Mouse (Mus musculus): ENCODE measurements around the gene Eef1akmt3. TPM values are rescaled to one million over a fixed set of nuclear protein-coding genes. Genes with fewer than 3 reads are reported as not detected.

Eef1akmt3 gene
- polyA plus RNA-seq, 1 experiment from 2014 or later, result 0.34 TPM

GRCm38 (mm10) chr10:127003334-127003733 lies 38.0 kb downstream of the Eef1akmt3 start:
- Histone ChIP-seq H3K4me3 (no peak overlapping the region), H3K36me3 (peaks cover 18% of the 10 kb centered on the region), H3K9me3 (replicated peaks) (no peaks in the 10 kb centered on the region), H3K27me3 (0 out of 2 replicates have a peak, but pooled peaks cover 3% of the 10 kb centered on the region), H3K4me2 (replicated peaks) (no peak overlapping the region), H3K27ac (no peak overlapping the region), H3K4me1 (no peaks in the 10 kb centered on the region), H3K9ac (no peak overlapping the region)
- ATAC-seq (ENCODE audit: low FRiP score), result no peak
- 87% methylated on average over 8 of the region's 8 CpGs for WGBS

GRCm38 (mm10) chr10:127002765-127003164 lies 38.5 kb downstream of the Eef1akmt3 start:
- no peaks in the 10 kb centered on the region for H3K4me1 ChIP-seq
- no peak overlapping the region for H3K4me3 ChIP-seq
- no peak overlapping the region for H3K27ac ChIP-seq
- 93% methylated on average over 5 of the region's 5 CpGs for WGBS
- 0 out of 2 replicates have a peak, but pooled peaks cover 3% of the 10 kb centered on the region for H3K27me3 ChIP-seq
- H3K9ac ChIP-seq, result no peak overlapping the region
- H3K4me2 ChIP-seq (replicated peaks), result no peak overlapping the region
- ATAC-seq (ENCODE audit: low FRiP score), result no peak
- H3K9me3 ChIP-seq (replicated peaks), result no peaks in the 10 kb centered on the region
- peaks cover 23% of the 10 kb centered on the region for H3K36me3 ChIP-seq

- Histone ChIP-seq H3K4me3 (no peak overlapping the region), H3K9ac (no peak overlapping the region), H3K27me3 (0 out of 2 replicates have a peak, but pooled peaks cover 3% of the 10 kb centered on the region), H3K9me3 (replicated peaks) (no peaks in the 10 kb centered on the region), H3K4me2 (replicated peaks) (no peak overlapping the region), H3K4me1 (no peaks in the 10 kb centered on the region), H3K27ac (no peak overlapping the region), H3K36me3 (peaks cover 30% of the 10 kb centered on the region)
- 71% methylated on average over 1 of the region's 1 CpGs for WGBS
- ATAC-seq (ENCODE audit: low FRiP score), result no peak
These were observed 39.3 kb downstream of the Eef1akmt3 start for GRCm38 (mm10) chr10:127002056-127002455.

DNA sequence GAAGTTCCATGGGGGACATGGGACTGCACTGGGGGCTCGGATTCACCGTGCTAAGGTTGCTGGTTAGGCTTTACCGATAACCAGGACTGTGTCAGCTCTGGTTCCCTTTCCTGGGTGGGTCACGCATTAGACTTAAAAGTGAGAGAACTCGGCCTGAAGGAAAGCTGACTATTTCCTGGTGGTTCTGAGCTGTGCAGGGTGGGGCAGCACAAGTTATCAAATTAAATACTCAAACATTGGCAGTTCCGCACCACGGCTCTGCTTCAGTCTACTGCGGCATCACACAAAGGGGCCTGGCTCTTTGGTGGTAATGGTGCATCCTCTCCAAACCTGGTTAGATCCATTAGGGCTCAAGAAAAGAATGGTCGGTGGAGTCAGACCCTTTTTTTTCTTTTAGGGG lies 40.0 kb downstream of the Eef1akmt3 start:
- H3K9ac ChIP-seq, result no peak overlapping the region
- ATAC-seq (ENCODE audit: low FRiP score), result no peak
- 0 out of 2 replicates have a peak, but pooled peaks cover 3% of the 10 kb centered on the region for H3K27me3 ChIP-seq
- H3K4me2 ChIP-seq (replicated peaks), result no peak overlapping the region
- no peaks in the 10 kb centered on the region for H3K4me1 ChIP-seq
- peaks cover 30% of the 10 kb centered on the region for H3K36me3 ChIP-seq
- WGBS, result 89% methylated on average over 9 of the region's 9 CpGs
- H3K9me3 ChIP-seq (replicated peaks), result no peaks in the 10 kb centered on the region
- no peak overlapping the region for H3K27ac ChIP-seq
- H3K4me3 ChIP-seq, result no peak overlapping the region

- no peak within 1 kb of the TSS for H3K27ac ChIP-seq
- H3K9ac ChIP-seq, result no peak within 1 kb of the TSS
- no peak for ATAC-seq (ENCODE audit: low FRiP score)
- H3K4me2 ChIP-seq (replicated peaks), result no peak within 1 kb of the TSS
- no peak within 1 kb of the TSS for H3K4me3 ChIP-seq
- no peaks in the 10 kb centered on the region for H3K4me1 ChIP-seq
- WGBS, result 91% methylated on average over 5 of the region's 5 CpGs
- H3K9me3 ChIP-seq (replicated peaks), result no peaks in the 10 kb centered on the region
- 0 out of 2 replicates have a peak, but pooled peaks cover 3% of the 10 kb centered on the region for H3K27me3 ChIP-seq
- H3K36me3 ChIP-seq, result peaks cover 38% of the 10 kb centered on the region
These were observed 40.8 kb downstream of the Eef1akmt3 start, which contains the start of gene Avil for GRCm38 (mm10) chr10:127000529-127000928. Avil (plus strand) TSS chr10:127000709.

DNA sequence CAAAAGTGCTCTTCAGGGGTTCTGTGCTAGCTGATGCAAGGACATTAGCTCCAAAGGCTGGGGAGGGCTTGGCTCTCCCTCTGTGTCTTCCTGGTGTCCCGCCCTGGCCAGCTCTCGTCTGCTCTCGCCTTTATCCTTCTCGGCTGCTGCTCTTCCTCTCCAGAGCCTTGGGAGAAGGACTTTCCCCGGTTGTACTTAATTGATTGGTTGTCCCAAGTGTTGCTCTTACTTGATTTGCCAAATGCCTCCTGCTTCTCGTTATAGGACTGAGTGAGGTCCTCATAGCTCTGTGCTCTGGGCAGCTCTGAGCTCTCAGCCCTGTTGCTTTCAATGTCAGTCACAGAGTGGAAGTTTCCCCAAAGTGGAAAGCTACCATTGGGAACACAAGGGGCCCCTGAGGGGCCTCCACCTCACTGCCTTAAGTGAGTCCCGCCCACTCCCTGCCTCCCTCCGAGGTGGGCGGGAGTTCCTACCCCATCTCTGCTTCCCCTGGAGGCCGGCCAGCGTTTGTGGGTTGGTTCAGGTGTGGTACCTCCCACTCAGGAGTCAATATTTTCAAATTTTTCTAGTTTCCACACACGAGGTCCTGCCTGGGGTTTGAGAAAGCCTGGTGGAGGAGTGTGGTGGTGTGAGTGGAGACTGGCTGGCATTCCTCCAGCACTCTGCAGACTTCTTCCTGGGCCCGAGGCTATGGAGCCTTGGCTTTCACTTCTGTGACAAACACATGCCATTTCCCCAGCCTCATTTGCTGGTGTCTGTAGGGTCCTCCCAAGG lies 43.8 kb downstream of the Eef1akmt3 start:
- H3K9ac ChIP-seq, result no peak overlapping the region
- H3K36me3 ChIP-seq, result peaks cover 68% of the 10 kb centered on the region
- H3K9me3 ChIP-seq (replicated peaks), result no peaks in the 10 kb centered on the region
- no peaks in the 10 kb centered on the region for H3K27me3 ChIP-seq
- H3K4me1 ChIP-seq, result no peaks in the 10 kb centered on the region
- no peak for ATAC-seq (ENCODE audit: low FRiP score)
- no peak overlapping the region for H3K4me3 ChIP-seq
- no peak overlapping the region for H3K27ac ChIP-seq
- WGBS, result 84% methylated on average over 13 of the region's 13 CpGs
- no peak overlapping the region for H3K4me2 ChIP-seq (replicated peaks)

DNA sequence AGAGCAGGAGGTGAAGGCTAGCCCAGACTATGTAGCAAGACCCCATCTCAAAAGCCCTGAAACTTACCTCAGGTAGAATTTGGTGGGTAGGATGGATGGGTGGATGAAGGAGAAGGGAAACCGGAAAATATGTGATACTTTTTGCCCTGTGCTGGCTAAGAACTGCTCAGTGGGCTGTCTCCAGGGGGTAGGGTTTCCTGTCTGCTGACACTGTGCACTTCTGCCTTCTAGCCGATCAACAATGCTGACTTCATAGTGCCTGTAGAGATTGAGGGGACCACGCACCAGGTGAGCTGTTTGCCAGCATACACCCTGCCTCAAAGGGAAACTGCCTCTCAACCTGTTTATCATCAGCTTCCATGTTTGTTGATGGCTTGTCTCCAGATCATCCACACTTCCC lies 47.7 kb downstream of the Eef1akmt3 start:
- Histone ChIP-seq H3K27me3 (no peaks in the 10 kb centered on the region), H3K36me3 (peaks cover 57% of the 10 kb centered on the region), H3K9me3 (replicated peaks) (no peaks in the 10 kb centered on the region), H3K27ac (no peak overlapping the region), H3K4me1 (peaks cover 3% of the 10 kb centered on the region), H3K9ac (no peak overlapping the region), H3K4me2 (replicated peaks) (no peak overlapping the region), H3K4me3 (no peak overlapping the region)
- ATAC-seq (ENCODE audit: low FRiP score), result no peak
- WGBS, result 84% methylated on average over 3 of the region's 3 CpGs

GRCm38 (mm10) chr10:126991676-126992075 lies 49.6 kb downstream of the Eef1akmt3 start:
- WGBS, result 71% methylated on average over 3 of the region's 3 CpGs
- Histone ChIP-seq H3K27me3 (no peaks in the 10 kb centered on the region), H3K4me1 (peaks cover 23% of the 10 kb centered on the region), H3K4me2 (replicated peaks) (no peak overlapping the region), H3K36me3 (peaks cover 45% of the 10 kb centered on the region), H3K27ac (no peak overlapping the region), H3K9ac (no peak overlapping the region), H3K4me3 (no peak overlapping the region), H3K9me3 (replicated peaks) (no peaks in the 10 kb centered on the region)
- ATAC-seq (ENCODE audit: low FRiP score), result no peak

DNA sequence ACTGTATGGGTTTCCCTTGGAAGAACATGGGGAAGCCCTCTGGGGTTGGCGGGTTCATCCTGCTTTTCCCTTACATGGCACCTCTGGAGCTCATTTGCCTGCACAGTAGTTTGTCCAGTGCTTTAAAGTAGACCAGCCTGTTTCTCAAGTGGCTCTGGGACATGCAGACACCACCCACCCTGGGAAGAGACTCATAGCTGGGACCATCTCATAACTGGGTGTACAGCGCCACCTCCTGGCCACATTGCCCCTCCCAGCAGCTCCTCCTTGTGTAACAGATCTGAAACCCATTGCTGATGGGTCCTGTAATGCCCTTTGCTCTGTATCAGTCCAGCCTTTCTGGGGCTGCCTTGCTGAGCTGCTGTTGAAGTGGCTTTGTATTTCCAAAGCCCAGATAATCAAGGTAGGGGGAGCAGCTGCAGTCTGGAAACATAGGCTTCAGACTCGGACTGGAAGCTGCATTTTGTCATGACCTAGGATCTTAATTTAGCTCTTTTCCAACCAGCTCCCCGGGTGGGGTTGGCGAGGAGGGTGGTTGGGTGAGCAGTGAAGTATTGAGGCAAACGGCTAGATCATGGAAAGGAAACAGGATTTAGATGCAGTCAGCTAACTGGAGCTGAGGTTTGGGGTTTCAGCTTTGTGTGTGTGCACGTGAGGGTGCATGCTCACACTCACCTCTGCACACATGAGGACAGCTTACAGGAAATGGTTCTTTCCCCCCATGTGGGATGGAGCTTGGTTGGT lies 50.8 kb downstream of the Eef1akmt3 start:
- Histone ChIP-seq H3K4me3 (no peak overlapping the region), H3K27ac (no peak overlapping the region), H3K27me3 (no peaks in the 10 kb centered on the region), H3K9ac (no peak overlapping the region), H3K36me3 (peaks cover 37% of the 10 kb centered on the region), H3K9me3 (replicated peaks) (no peaks in the 10 kb centered on the region), H3K4me2 (replicated peaks) (no peak overlapping the region), H3K4me1 (peaks cover 34% of the 10 kb centered on the region)
- 64% methylated on average over 7 of the region's 7 CpGs for WGBS
- peak; percentile 66 for ATAC-seq (ENCODE audit: low FRiP score)

DNA sequence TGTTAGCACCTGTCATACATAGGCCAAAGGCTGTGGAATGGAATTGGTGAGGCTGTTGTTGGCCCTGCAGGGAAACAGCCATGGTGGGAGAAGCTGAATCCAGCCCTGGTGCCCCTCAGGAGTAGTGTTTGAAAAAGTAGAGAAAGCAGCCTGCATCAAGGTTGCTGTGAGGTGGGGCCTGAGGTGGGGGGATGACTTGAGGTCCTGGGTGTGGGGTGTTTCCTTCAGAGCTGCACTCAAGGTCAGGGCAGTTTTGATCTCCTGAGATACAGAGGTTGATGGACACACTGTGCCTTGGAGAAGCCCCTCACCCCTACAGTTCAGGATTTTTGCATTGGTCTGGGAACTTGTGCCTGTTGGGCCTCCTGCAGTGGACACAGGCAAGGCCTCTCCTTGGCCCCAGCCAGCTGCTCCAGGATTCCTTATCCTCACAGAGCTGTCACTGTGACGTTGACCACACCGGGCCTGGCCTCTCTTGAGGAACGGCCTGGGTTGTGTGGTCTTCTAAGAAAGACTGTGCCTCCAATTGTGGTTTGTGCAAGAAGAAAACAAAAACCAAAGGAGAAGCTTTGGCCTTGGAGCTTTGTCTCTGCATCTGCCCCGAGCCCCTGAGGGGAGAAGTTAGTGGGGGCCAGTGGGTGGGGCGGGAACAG lies 52.7 kb downstream of the Eef1akmt3 start:
- Histone ChIP-seq H3K36me3 (peaks cover 19% of the 10 kb centered on the region), H3K4me3 (no peak overlapping the region), H3K4me1 (peaks cover 51% of the 10 kb centered on the region), H3K27ac (no peak overlapping the region), H3K9me3 (replicated peaks) (no peaks in the 10 kb centered on the region), H3K4me2 (replicated peaks) (no peak overlapping the region), H3K27me3 (no peaks in the 10 kb centered on the region), H3K9ac (no peak overlapping the region)
- 65% methylated on average over 5 of the region's 5 CpGs for WGBS
- ATAC-seq (ENCODE audit: low FRiP score), result no peak

DNA sequence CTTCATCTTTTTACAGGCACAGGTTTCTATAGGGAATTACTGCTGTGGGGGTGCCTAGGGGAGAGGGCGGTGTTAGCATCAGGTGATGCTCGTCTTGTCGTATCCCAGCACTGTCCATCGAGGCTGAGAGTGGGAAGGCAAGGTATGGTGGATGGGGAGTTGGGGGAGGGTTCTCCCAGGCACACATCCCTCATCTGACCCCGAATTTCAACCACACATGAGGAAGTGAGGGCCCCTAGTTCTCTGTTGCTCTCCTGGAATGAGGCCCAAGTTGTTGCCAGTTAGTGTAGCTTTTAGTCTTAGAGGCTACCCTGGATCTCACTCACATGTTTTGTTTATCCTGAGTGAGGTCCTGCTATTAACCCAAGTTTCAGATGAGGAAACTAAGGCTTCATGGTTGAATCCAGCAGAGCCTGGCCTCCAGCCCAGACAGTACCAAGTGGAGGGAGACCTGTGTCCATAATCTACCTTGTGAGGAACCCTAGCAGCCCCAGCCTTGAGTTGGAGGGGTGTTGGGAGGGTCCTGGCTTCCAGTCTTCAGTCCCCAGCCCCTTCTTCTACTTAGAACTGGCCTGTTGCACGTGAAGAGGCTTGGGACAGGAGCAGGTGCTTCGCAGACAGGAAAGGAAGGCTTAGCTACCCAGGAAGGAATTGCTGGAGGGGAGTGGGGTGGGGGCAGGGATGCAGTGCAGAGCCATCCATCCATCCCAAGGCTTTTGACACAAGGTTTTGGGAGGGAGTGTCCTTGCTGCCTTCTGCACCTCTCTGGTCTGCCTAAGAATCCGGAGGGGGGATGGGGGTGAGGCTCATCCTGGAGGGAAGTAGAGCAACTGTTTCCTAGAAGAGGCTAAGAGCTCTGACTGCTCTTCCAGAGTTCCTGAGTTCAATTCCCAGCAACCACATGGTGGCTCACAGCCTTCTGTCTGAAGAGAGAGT lies 53.9 kb downstream of the Eef1akmt3 start:
- ATAC-seq (ENCODE audit: low FRiP score), result no peak
- no peak overlapping the region for H3K9ac ChIP-seq
- peak overlapping the region; percentile 9; the same call in 1 of the 2 replicates for H3K4me2 ChIP-seq (replicated peaks)
- H3K36me3 ChIP-seq, result peaks cover 7% of the 10 kb centered on the region
- H3K4me1 ChIP-seq, result peaks cover 63% of the 10 kb centered on the region
- H3K9me3 ChIP-seq (replicated peaks), result no peaks in the 10 kb centered on the region
- 56% methylated on average over 8 of the region's 8 CpGs for WGBS
- no peaks in the 10 kb centered on the region for H3K27me3 ChIP-seq
- no peak overlapping the region for H3K4me3 ChIP-seq
- H3K27ac ChIP-seq, result peak overlapping the region; percentile 64; the same call in 1 of the 2 replicates
